Mouse (Mus musculus) CD4-positive, CD25-positive, alpha-beta regulatory T cell, adult 2 months (primary cell): ENCODE results near the gene 2310034G01Rik.

Source experiments
- DNase-seq: peaks from one replicate; pipeline ENCODE4 v3.0.0-alpha.2; 2012; ENCODE audit warnings: low read depth, low spot score

The 2310034G01Rik gene

GRCm38 (mm10) chr19:46350168-46350932 lies at the start of gene 2310034G01Rik:
Gene 2310034G01Rik, minus strand, starts transcription at chr19:46350302.
- DNase-seq = no peak

- no peak for DNase-seq
Observed at GRCm38 (mm10) chr19:46399886-46400285, 49.8 kb upstream of the 2310034G01Rik start.

GRCm38 (mm10) chr19:46399372-46399771 lies 49.3 kb upstream of the 2310034G01Rik start:
- DNase-seq = no peak

GRCm38 (mm10) chr19:46398401-46398800 lies 48.3 kb upstream of the 2310034G01Rik start:
- DNase-seq = no peak

GRCm38 (mm10) chr19:46397436-46398001 lies 47.4 kb upstream of the 2310034G01Rik start:
- peak; percentile 37 for DNase-seq

GRCm38 (mm10) chr19:46396686-46397435 lies 46.8 kb upstream of the 2310034G01Rik start, which contains the start of gene Sufu:
Gene Sufu, plus strand, starts transcription at chr19:46396896.
- DNase-seq = peak; percentile 99

GRCm38 (mm10) chr19:46396109-46396508 lies 46.0 kb upstream of the 2310034G01Rik start:
- no peak for DNase-seq

GRCm38 (mm10) chr19:46395109-46396009 lies 45.3 kb upstream of the 2310034G01Rik start, which contains the start of gene Actr1a:
Gene Actr1a, minus strand, starts transcription at chr19:46395748.
- peak; percentile 99 for DNase-seq

- DNase-seq = no peak
Observed at GRCm38 (mm10) chr19:46394712-46395108, 44.6 kb upstream of the 2310034G01Rik start.

GRCm38 (mm10) chr19:46392018-46392417 lies 41.9 kb upstream of the 2310034G01Rik start:
- DNase-seq = peak; percentile 73

- peak; percentile 34 for DNase-seq
Observed at GRCm38 (mm10) chr19:46389872-46390271, 39.8 kb upstream of the 2310034G01Rik start.

- no peak for DNase-seq
Observed at GRCm38 (mm10) chr19:46382275-46382674, 32.2 kb upstream of the 2310034G01Rik start.

GRCm38 (mm10) chr19:46375891-46376290 lies 25.8 kb upstream of the 2310034G01Rik start:
- DNase-seq = no peak

GRCm38 (mm10) chr19:46375489-46375888 lies 25.4 kb upstream of the 2310034G01Rik start:
- no peak for DNase-seq

- no peak for DNase-seq
Observed at GRCm38 (mm10) chr19:46374477-46375088, 24.5 kb upstream of the 2310034G01Rik start.

GRCm38 (mm10) chr19:46369204-46369603 lies 19.1 kb upstream of the 2310034G01Rik start:
- DNase-seq = peak; percentile 50

- no peak for DNase-seq
Observed at GRCm38 (mm10) chr19:46367798-46368590, 17.9 kb upstream of the 2310034G01Rik start.

GRCm38 (mm10) chr19:46363294-46364009 lies 13.3 kb upstream of the 2310034G01Rik start:
- DNase-seq = no peak

GRCm38 (mm10) chr19:46362104-46362503 lies 12.0 kb upstream of the 2310034G01Rik start:
- no peak for DNase-seq
